8 mouse cellular contexts compared by ENCODE assay signal in the genomic region with DNA sequence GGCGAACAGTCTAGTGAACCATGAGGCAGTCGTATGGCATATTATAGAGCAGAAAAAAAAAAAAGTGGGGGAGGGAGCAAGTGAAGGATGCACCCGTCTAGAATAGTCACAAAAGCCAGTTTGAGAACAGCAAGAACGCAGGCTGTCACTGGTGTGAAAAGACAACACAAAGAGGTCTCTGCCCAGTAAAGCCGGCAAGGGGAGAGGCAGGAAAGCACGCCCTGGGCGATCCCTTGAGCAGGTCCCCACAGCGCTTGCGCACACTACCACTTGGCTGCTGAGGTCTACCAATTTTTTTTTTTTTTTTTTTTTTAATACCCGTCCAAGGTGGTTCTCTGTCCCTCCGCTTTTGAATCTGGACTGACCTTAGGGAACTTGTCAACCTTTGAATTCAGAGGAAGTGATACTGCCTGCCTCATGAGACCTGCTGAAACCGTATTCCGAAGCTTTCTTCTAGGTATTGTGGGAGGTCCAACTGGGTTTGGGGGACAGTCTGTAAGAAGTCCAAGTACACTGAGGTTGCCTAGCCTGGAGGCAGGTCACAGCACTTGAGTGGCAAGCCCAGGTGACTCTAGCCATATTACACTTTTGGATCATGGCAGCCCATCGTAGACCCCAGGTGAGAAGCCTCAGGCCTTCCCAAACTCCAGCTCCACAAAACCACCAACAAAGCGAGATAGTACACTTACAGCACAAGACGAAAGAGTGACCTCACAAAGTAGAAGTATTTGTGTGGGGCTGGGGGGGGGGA.
DNase-seq lines count a peak whose midpoint lies in the region; ATAC-seq lines count a peak whose summit lies in the region.

No protein-coding gene starts in this region.

- peak overlapping the region; percentile 96 for H3K4me2 ChIP-seq in heart, embryonic 14.5 days (ENCODE audit: low read length)
- H3K4me2 ChIP-seq in midbrain, embryonic 14.5 days (ENCODE audit: low read length), result peak overlapping the region; percentile 83

- peaks cover 6 to 22% of the 10 kb centered on the region in 2 experiments for H3K4me1 ChIP-seq in heart, embryonic 14.5 days (ENCODE audit: control insufficient read depth in 2 of 2, insufficient read depth in 2 of 2, low read length in 2 of 2)
- H3K4me1 ChIP-seq in limb, embryonic 10.5 days, result peaks cover 28% of the 10 kb centered on the region
- peaks cover 21% of the 10 kb centered on the region for H3K4me1 ChIP-seq in midbrain, embryonic 14.5 days (ENCODE audit: control insufficient read depth, insufficient read depth, low read length)

- H3K4me3 ChIP-seq in heart, embryonic 14.5 days (ENCODE audit: control insufficient read depth in 1 of 2, insufficient read depth in 1 of 2, low read depth in 1 of 2, low read length in 2 of 2), result peak overlapping the region; percentile 51 to 53
- peak overlapping the region; percentile 64 for H3K4me3 ChIP-seq in limb, embryonic 10.5 days
- peak overlapping the region; percentile 43 for H3K4me3 ChIP-seq in midbrain, embryonic 14.5 days (replicated peaks; ENCODE audit: low read depth, low read length)

- H3K36me3 ChIP-seq in heart, embryonic 14.5 days (ENCODE audit: control insufficient read depth, insufficient read depth, low read length), result no peaks in the 10 kb centered on the region
- H3K36me3 ChIP-seq in limb, embryonic 10.5 days, result no peaks in the 10 kb centered on the region
- H3K36me3 ChIP-seq in midbrain, embryonic 14.5 days (ENCODE audit: control insufficient read depth, insufficient read depth, low read length), result no peaks in the 10 kb centered on the region

- no peak overlapping the region; a peak in 1 of 4 replicates for H3K27ac ChIP-seq in heart, embryonic 14.5 days (replicated peaks in 1 of 2; ENCODE audit: control insufficient read depth in 1 of 2, insufficient read depth in 1 of 2, low read depth in 2 of 2, low read length in 2 of 2)
- H3K27ac ChIP-seq in limb, embryonic 10.5 days, result peak overlapping the region; percentile 84
- H3K27ac ChIP-seq in midbrain, embryonic 14.5 days (replicated peaks; ENCODE audit: low read depth, low read length), result peak overlapping the region; percentile 90

- peak; percentile 51 to 71 for DNase-seq in lung, adult 18-20 months
- no peak for DNase-seq in lung, postnatal 14 days
- DNase-seq in cerebellum, adult 9-11 months, result peak; percentile 83
- DNase-seq in limb, embryonic 10.5 days (ENCODE audit: low spot score), result peak; percentile 64
- DNase-seq in midbrain, embryonic 14.5 days, result peak; percentile 85
- no peak for DNase-seq in layer of hippocampus, adult 8-10 months (ENCODE audit: low spot score in 2 of 2)
- no peak for DNase-seq in ovary, postnatal 10 days (ENCODE audit: low spot score)

- no peaks in the 10 kb centered on the region for H3K9me3 ChIP-seq in heart, embryonic 14.5 days (ENCODE audit: control insufficient read depth, low read length)
- H3K9me3 ChIP-seq in limb, embryonic 10.5 days (replicated peaks), result no peaks in the 10 kb centered on the region
- no peaks in the 10 kb centered on the region for H3K9me3 ChIP-seq in midbrain, embryonic 14.5 days (ENCODE audit: control insufficient read depth, low read length)

- no peak for ATAC-seq in heart, embryonic 14.5 days (ENCODE audit: insufficient number of reproducible peaks, insufficient read depth, low FRiP score, low read depth)
- ATAC-seq in midbrain, embryonic 14.5 days (ENCODE audit: low FRiP score, low TSS enrichment), result peak; percentile 43; the same call in 1 of the 2 replicates

- 32% methylated on average over 16 of the region's 16 CpGs for WGBS in heart, embryonic 14.5 days
- 23% methylated on average over 16 of the region's 16 CpGs for WGBS in limb, embryonic 10.5 days
- 22% methylated on average over 16 of the region's 16 CpGs for WGBS in midbrain, embryonic 14.5 days

- H3K9ac ChIP-seq in heart, embryonic 14.5 days (ENCODE audit: low read length), result peak overlapping the region; percentile 76
- H3K9ac ChIP-seq in midbrain, embryonic 14.5 days (replicated peaks; ENCODE audit: low read length), result peak overlapping the region; percentile 71

- peaks cover 5% of the 10 kb centered on the region; the same call in 1 of the 2 replicates for H3K27me3 ChIP-seq in heart, embryonic 14.5 days (ENCODE audit: control insufficient read depth, insufficient read depth, low read length)
- peaks cover 54% of the 10 kb centered on the region for H3K27me3 ChIP-seq in limb, embryonic 10.5 days (ENCODE audit: low read depth, poor library complexity, severe bottlenecking)
- H3K27me3 ChIP-seq in midbrain, embryonic 14.5 days (ENCODE audit: control insufficient read depth, insufficient read depth, low read length), result no peaks in the 10 kb centered on the region

Comparison
In these comparisons a context has a peak if more than half of its experiments do, and no peak if none do; other contexts are left out.
1. DNase-seq: peak in lung, adult 18-20 months (2 of 2), cerebellum, adult 9-11 months (single experiment), limb, embryonic 10.5 days (single experiment) and midbrain, embryonic 14.5 days (single experiment); none in lung, postnatal 14 days (single experiment), layer of hippocampus, adult 8-10 months (0 of 2) and ovary, postnatal 10 days (single experiment).
2. H3K27ac ChIP-seq: peak in limb, embryonic 10.5 days (single experiment) and midbrain, embryonic 14.5 days (single experiment); none in heart, embryonic 14.5 days (0 of 2).
3. Peak in every context shown above with its lines, with median percentiles within 50 percentile points of each other: H3K4me3 ChIP-seq.